Mouse (Mus musculus): ENCODE measurements around the gene Ush1c. TPM values are rescaled to one million over a fixed set of nuclear protein-coding genes. Genes with fewer than 3 reads are reported as not detected.

Gene Ush1c
- polyA plus RNA-seq, 1 experiment from 2014 or later, result 2.7 TPM

DNA sequence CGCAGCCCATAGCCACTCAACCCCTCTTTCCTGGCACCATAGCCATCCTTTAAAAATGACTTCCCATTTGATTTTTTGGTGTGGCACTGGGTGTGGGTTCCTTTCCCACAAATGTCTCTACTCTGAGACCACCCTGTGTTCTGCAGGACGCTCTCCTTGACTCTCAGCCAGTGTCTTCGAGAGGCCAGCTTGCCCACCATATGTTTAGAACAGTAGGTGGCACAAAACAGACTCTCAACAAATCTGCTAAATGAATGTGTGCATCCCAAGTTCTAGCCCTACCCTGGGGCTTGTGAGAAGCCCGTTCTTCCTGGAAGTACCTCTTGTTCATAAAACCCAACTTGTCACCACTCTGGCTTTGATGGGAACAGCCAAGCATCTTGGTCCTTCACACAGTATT is 1.8 kb upstream of the Ush1c start:
- Histone ChIP-seq H3K27me3 (replicated peaks) (no peaks in the 10 kb centered on the region), H3K36me3 (no peaks in the 10 kb centered on the region), H3K4me2 (replicated peaks) (no peak overlapping the region), H3K9ac (no peak overlapping the region), H3K4me1 (no peaks in the 10 kb centered on the region; the same call in none of the 2 replicates), H3K4me3 (no peak overlapping the region), H3K9me3 (no peaks in the 10 kb centered on the region), H3K27ac (no peak overlapping the region)
- WGBS, result 89% methylated on average over 4 of the region's 4 CpGs
- ATAC-seq (ENCODE audit: low FRiP score, low read depth), result no peak

DNA sequence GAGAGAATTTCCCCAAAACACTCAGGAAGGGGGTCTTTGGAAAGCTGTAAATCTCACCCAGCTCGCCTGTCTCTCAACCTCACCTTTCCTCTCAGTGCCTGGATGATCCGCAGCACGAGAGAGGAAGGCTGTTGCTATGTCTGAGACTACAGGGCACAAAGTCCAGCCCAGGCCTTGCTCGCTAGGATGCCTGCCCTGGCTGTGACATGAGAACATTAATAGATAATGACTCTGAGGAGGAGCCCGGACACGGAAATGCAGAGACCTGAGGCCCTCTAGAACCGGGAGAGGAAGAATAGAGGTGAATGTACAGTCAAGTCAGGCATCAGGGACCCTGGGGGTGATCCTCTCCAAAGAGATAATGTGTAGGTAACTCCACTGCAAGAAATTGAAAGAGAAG is 1.1 kb downstream of the Ush1c start:
- H3K9me3 ChIP-seq, result no peaks in the 10 kb centered on the region
- no peaks in the 10 kb centered on the region for H3K27me3 ChIP-seq (replicated peaks)
- H3K4me2 ChIP-seq (replicated peaks), result no peak overlapping the region
- H3K4me3 ChIP-seq, result no peak overlapping the region
- no peak for ATAC-seq (ENCODE audit: low FRiP score, low read depth)
- H3K27ac ChIP-seq, result no peak overlapping the region
- H3K9ac ChIP-seq, result no peak overlapping the region
- 60% methylated on average over 7 of the region's 7 CpGs for WGBS
- no peaks in the 10 kb centered on the region; the same call in none of the 2 replicates for H3K4me1 ChIP-seq
- H3K36me3 ChIP-seq, result no peaks in the 10 kb centered on the region

DNA sequence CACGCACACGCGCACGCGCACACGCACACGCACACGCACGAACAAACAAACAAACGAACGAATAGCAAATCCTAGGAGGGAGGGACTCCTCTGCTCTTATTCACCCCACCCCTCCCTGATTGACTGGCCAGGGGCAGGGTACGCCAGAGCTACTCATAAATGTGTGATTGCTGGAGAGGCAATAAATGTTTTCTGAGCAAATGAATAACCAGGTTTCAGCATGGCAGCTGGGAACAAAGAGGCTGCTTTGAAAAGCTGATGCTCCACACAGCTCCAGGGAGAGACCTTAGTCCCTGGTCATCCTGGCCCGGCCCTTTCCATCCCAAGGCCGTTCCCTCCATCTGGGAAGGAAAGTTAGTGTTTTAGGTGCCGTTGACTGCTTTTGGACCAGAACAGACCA is 1.9 kb downstream of the Ush1c start:
- H3K4me3 ChIP-seq, result no peak overlapping the region
- no peaks in the 10 kb centered on the region for H3K36me3 ChIP-seq
- H3K4me1 ChIP-seq, result no peaks in the 10 kb centered on the region; the same call in none of the 2 replicates
- H3K9ac ChIP-seq, result no peak overlapping the region
- 0 out of 2 replicates have a peak overlapping the region, but pooled peaks have one; percentile 16 for H3K4me2 ChIP-seq (replicated peaks)
- H3K27ac ChIP-seq, result no peak overlapping the region
- no peaks in the 10 kb centered on the region for H3K9me3 ChIP-seq
- WGBS, result 67% methylated on average over 15 of the region's 15 CpGs
- no peak for ATAC-seq (ENCODE audit: low FRiP score, low read depth)
- no peaks in the 10 kb centered on the region for H3K27me3 ChIP-seq (replicated peaks)

DNA sequence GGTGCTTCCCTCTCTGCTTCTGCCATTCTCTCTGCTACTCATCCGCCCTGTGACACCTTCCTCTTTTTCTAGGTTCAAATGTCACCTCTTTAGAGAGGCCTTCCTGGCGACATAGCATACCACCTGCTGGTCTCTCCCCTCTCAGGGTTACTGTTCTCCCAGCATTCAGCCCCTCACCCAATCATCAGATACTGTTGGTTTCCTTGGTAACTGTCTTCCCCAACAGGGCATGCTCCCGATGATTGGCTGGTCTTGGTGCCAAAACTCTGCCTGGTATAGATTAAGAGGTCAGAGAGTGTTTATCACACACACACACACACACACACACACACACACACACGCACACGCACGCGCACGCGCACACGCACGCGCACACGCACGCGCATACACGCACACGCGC is 2.4 kb downstream of the Ush1c start:
- Histone ChIP-seq H3K27me3 (replicated peaks) (no peaks in the 10 kb centered on the region), H3K4me2 (replicated peaks) (0 out of 2 replicates have a peak overlapping the region, but pooled peaks have one; percentile 16), H3K9ac (no peak overlapping the region), H3K9me3 (no peaks in the 10 kb centered on the region), H3K4me3 (no peak overlapping the region), H3K27ac (no peak overlapping the region), H3K4me1 (no peaks in the 10 kb centered on the region; the same call in none of the 2 replicates), H3K36me3 (no peaks in the 10 kb centered on the region)
- ATAC-seq (ENCODE audit: low FRiP score, low read depth), result no peak
- 72% methylated on average over 18 of the region's 18 CpGs for WGBS

DNA sequence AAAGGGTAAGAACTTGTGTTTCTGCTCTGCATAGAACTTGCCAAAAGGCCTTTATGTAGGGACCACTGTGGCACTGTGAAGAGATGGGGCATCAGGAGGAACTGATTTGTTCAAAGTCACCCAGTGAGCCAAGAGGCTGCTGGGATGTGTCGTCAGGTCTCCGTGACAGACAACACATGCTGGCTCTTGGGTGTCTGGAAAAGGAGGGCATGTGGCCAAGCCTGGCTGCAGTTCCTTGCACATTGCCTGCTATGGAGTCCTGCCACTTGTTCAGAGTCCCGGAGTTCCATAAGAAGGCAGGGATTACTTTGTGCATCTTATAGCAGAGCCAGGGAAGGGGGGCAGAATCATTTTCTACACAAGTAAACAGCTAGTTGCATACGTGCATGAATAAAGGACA is 11.4 kb downstream of the Ush1c start:
- H3K27ac ChIP-seq, result no peak overlapping the region

DNA sequence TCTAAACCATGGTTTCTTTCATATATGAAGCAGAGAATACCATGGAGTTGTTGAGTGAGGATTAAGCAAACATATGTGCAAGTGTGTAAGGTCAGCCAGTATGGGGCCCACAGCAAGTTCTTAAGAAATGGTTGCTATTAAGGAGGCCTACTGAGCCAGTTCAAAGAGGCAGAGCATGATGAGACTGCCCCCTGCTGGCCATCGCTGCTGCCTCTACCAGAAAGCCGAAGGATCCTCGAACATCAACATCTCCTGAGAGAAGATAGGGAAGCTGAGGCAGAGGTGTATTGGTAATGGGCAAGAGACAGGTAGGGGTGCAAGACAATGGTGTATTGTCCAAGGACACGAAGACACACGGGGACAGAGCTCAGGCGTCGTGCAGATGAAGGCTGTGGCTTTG is 12.1 kb downstream of the Ush1c start:
- H3K27ac ChIP-seq, result no peak overlapping the region
- H3K4me3 ChIP-seq, result no peak overlapping the region
- H3K36me3 ChIP-seq, result no peaks in the 10 kb centered on the region
- WGBS, result 29% methylated on average over 7 of the region's 7 CpGs
- H3K4me1 ChIP-seq, result peaks cover 5% of the 10 kb centered on the region; the same call in 1 of the 2 replicates
- no peaks in the 10 kb centered on the region for H3K27me3 ChIP-seq (replicated peaks)
- ATAC-seq (ENCODE audit: low FRiP score, low read depth), result no peak
- no peak overlapping the region for H3K4me2 ChIP-seq (replicated peaks)
- H3K9ac ChIP-seq, result no peak overlapping the region
- H3K9me3 ChIP-seq, result no peaks in the 10 kb centered on the region

More for the DNA sequence above, 11.4 kb downstream of the Ush1c start:
- Histone ChIP-seq H3K4me3 (no peak overlapping the region), H3K4me2 (replicated peaks) (no peak overlapping the region), H3K36me3 (no peaks in the 10 kb centered on the region), H3K27me3 (replicated peaks) (no peaks in the 10 kb centered on the region), H3K4me1 (peaks cover 5% of the 10 kb centered on the region; the same call in 1 of the 2 replicates), H3K9ac (no peak overlapping the region), H3K9me3 (no peaks in the 10 kb centered on the region)
- WGBS, result 76% methylated on average over 4 of the region's 4 CpGs
- ATAC-seq (ENCODE audit: low FRiP score, low read depth), result no peak

DNA sequence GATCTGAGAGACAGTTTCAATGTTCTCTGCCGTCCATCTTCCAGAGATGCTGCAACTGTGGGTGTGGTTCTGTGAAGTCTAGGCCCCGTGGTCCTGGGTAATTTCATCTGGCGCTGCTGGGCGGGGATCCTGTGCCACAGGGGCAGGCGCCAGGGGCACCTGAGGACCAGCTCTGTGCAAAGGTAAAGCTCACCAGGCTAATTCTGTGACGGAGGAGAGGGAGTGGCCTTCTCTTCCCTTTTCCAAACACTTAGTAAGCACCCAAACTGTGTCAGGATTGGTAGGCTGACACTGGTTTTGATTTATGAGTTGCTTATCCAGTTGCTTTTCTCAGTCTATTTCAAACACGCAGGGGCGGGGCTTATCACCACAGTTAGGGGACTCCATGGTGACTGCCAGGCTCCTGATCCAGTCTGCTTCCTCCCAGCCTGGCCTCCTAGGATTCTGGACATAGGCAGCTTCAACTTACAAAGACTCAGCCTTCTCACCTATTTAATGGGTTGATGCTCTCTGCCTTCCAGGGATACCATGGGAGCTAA is 17.6 kb downstream of the Ush1c start:
- Histone ChIP-seq H3K4me1 (0 out of 2 replicates have a peak, but pooled peaks cover 6% of the 10 kb centered on the region), H3K36me3 (no peaks in the 10 kb centered on the region), H3K4me3 (no peak overlapping the region), H3K27ac (no peak overlapping the region), H3K4me2 (replicated peaks) (no peak overlapping the region), H3K9ac (no peak overlapping the region), H3K9me3 (no peaks in the 10 kb centered on the region), H3K27me3 (replicated peaks) (no peaks in the 10 kb centered on the region)
- no peak for ATAC-seq (ENCODE audit: low FRiP score, low read depth)
- 69% methylated on average over 8 of the region's 8 CpGs for WGBS

DNA sequence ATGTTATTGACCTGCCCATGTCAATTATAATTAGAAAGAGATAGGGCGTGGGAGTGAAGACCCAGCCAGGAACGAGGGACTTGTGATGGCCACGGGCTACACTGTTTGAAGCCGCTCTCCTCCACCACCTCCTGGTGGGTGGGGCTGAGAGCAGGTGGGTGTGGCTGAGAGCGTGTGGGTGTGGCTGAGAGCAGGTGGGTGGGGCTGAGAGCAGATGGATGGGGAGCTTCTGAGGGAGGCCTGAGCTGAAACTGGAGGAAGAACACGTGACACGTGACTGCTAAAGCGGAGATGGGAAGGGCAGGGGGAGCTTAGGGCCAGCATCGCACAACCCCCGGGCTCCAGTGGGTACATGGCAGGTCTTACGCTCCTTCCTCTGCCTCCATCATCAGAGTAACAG is 19.9 kb downstream of the Ush1c start:
- H3K9me3 ChIP-seq, result no peaks in the 10 kb centered on the region
- H3K9ac ChIP-seq, result no peak overlapping the region
- whole genome bisulfite sequencing, result 13% methylated on average over 11 of the region's 11 CpGs
- H3K4me3 ChIP-seq, result no peak overlapping the region
- H3K27me3 ChIP-seq (replicated peaks), result no peaks in the 10 kb centered on the region
- H3K4me2 ChIP-seq (replicated peaks), result peak overlapping the region; percentile 20; the same call in 1 of the 2 replicates
- 0 out of 2 replicates have a peak, but pooled peaks cover 6% of the 10 kb centered on the region for H3K4me1 ChIP-seq
- no peaks in the 10 kb centered on the region for H3K36me3 ChIP-seq
- ATAC-seq (ENCODE audit: low FRiP score, low read depth), result 0 out of 2 replicates have a peak, but pooled peaks have one; percentile 33
- no peak overlapping the region for H3K27ac ChIP-seq

DNA sequence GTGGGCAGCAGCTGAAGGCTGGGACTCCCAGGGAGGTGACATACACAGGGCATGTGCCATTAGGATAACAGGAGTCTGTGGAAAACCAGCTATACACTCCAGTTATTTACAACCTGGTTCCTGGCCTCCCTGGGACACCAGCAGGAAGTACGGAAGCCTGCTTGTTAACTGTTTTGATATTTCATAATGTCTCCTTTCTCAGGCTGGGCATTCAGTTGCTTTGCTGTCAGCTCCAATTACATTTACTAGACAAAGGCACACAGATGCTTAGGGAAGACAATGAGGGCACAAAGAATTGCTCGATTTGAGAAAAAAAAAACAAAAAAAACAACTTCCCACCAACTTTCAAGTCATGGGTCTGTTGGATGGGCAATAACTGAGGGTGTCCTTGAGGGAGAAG is 21.8 kb downstream of the Ush1c start:
- Histone ChIP-seq H3K9me3 (no peaks in the 10 kb centered on the region), H3K27ac (no peak overlapping the region), H3K36me3 (no peaks in the 10 kb centered on the region), H3K4me1 (0 out of 2 replicates have a peak, but pooled peaks cover 6% of the 10 kb centered on the region), H3K9ac (no peak overlapping the region), H3K4me2 (replicated peaks) (no peak overlapping the region), H3K27me3 (replicated peaks) (no peaks in the 10 kb centered on the region), H3K4me3 (no peak overlapping the region)
- 60% methylated on average over 2 of the region's 2 CpGs for WGBS
- no peak for ATAC-seq (ENCODE audit: low FRiP score, low read depth)

DNA sequence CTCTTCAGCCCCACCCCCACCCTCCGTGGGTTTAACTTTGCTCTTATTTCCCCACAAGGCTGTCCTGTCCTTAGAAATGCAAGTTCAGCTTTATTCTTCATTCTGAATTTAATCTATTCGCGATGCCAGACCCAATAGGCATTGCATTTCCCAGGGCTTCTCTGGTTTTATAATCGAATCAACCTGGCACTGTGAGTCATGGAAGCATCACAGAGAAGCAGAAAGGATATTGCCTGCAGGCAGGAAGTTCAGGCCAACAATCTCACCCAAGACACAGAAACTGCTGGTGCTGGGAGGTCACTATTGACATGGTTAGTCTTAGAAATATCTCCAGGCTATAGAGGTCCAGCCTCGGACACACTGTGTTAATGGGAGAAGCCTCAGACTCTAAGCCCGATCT is 28.0 kb downstream of the Ush1c start:
- Histone ChIP-seq H3K27ac (no peak overlapping the region), H3K4me1 (no peaks in the 10 kb centered on the region), H3K4me3 (no peak overlapping the region), H3K9me3 (no peaks in the 10 kb centered on the region), H3K27me3 (replicated peaks) (no peaks in the 10 kb centered on the region), H3K4me2 (replicated peaks) (no peak overlapping the region), H3K9ac (no peak overlapping the region), H3K36me3 (no peaks in the 10 kb centered on the region)
- ATAC-seq (ENCODE audit: low FRiP score, low read depth), result no peak
- 86% methylated on average over 6 of the region's 6 CpGs for WGBS

DNA sequence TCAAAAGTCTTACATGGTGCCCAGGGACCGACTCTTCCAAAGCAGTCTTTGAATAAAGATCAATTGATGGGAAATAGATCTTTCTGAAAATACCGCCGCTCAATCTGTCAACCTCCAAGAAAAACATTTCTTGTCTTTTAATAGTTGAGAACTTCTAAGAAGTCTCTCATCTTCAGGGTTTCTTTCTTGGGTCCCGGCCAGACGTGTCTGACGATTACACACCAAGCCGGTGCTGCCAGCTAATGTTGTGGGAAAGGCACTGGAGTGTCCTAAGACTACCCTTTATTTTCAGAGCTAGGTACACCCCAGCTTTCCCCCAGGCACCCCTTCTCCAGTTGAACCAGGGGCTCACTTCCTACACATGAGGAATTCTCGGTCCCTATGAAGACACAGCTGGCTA is 30.2 kb downstream of the Ush1c start:
- Histone ChIP-seq H3K4me3 (no peak overlapping the region), H3K4me1 (no peaks in the 10 kb centered on the region), H3K27ac (no peak overlapping the region), H3K27me3 (replicated peaks) (no peaks in the 10 kb centered on the region), H3K36me3 (no peaks in the 10 kb centered on the region), H3K9ac (no peak overlapping the region), H3K4me2 (replicated peaks) (no peak overlapping the region), H3K9me3 (no peaks in the 10 kb centered on the region)
- 91% methylated on average over 8 of the region's 8 CpGs for WGBS
- ATAC-seq (ENCODE audit: low FRiP score, low read depth), result no peak

DNA sequence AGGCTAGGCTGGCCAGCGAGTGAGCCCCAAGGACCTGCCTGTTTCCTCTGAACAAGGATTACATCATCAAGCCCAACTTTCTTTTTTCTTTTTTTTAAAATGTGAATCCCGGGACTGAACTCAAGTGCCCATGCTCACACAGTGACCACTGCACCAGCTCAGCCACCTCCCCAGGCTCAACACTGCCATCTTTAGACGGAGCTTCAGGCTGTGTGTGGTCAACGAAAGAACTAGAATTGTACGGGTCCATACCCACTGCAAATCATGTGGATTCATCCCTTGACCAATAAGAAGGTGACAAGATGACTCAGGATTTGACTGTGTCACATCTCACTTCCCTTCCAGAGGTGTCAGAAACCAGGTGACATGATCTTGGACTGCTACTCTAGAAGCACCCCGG is 33.5 kb downstream of the Ush1c start:
- no peak overlapping the region for H3K4me2 ChIP-seq (replicated peaks)
- no peak overlapping the region for H3K27ac ChIP-seq
- no peaks in the 10 kb centered on the region for H3K27me3 ChIP-seq (replicated peaks)
- no peaks in the 10 kb centered on the region for H3K9me3 ChIP-seq
- ATAC-seq (ENCODE audit: low FRiP score, low read depth), result no peak
- H3K9ac ChIP-seq, result no peak overlapping the region
- H3K36me3 ChIP-seq, result no peaks in the 10 kb centered on the region
- WGBS, result 79% methylated on average over 6 of the region's 6 CpGs
- no peak overlapping the region for H3K4me3 ChIP-seq
- 0 out of 2 replicates have a peak, but pooled peaks cover 5% of the 10 kb centered on the region for H3K4me1 ChIP-seq

DNA sequence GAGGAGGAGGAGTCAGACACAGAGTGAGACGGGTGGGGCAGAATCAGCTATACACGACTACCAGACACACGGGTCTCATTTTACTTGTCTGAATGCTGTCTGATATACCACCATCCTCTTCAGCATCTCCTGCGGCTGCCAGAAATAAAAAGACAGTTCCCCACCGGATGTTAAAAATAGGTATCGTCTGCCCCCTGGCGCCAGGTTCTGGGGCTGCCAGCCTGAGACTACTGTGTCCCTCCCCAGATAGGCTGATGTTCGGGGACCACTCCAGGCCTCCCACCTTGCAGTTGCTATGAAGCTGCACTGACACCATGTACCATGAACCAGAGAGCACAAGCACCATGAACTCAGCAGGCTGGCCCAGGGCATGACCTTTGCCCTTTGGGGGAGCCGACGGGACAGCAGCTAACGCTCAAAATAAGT is 34.2 kb downstream of the Ush1c start:
- no peak overlapping the region for H3K27ac ChIP-seq
- no peaks in the 10 kb centered on the region for H3K27me3 ChIP-seq (replicated peaks)
- 0 out of 2 replicates have a peak, but pooled peaks cover 5% of the 10 kb centered on the region for H3K4me1 ChIP-seq
- H3K4me2 ChIP-seq (replicated peaks), result no peak overlapping the region
- WGBS, result 51% methylated on average over 11 of the region's 11 CpGs
- no peak overlapping the region for H3K4me3 ChIP-seq
- no peak overlapping the region for H3K9ac ChIP-seq
- ATAC-seq (ENCODE audit: low FRiP score, low read depth), result no peak
- H3K36me3 ChIP-seq, result no peaks in the 10 kb centered on the region
- H3K9me3 ChIP-seq, result no peaks in the 10 kb centered on the region
